Mouse (Mus musculus) frontal cortex, postnatal 10 days (tissue): Measurements from ENCODE around the gene Cep95.
"Not testable (repeated sequence)": the region's sequence is repeated elsewhere in the genome, so short reads cannot be mapped to it uniquely, and the experiment has no call there.

Experiments
- DNase-seq, 2 experiments: peaks; one replicate each; pipeline ENCODE4 v3.0.0; 2022; ENCODE audit warnings: low spot score in 2 of 2, mixed read lengths in 1 of 2

Gene Cep95

DNA sequence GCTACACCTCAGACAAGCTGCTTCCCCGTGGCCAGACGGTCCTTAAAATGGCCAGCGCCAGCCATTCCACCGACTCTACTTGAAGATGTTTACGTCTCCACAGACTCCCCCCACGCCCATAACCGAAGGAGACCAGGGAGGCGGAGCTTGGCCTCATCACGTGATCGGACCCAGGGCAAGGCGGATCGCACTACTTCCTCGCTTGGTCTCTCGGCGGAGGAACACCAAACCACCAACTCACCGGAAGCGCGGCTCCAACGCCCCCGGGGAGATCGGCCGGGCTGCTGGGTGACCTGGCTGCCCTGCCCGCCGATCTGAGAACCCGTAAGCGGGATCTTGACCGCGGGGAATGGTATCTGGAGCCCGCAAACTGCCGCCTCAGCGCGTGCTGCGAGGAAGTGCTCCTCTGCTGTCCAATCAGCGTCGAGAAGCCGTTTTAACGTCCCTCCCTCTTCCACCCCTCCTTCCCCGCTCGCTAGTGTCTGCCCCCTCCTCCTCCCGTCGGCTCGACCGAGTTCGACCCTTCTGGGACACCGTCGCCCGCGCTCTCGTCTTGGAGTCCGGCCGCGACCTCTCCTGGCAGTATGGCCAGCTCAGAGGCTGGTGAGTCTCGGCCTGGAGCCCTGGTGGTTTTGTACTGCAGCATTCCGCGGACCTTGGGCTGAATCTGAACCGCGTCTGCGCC, at the start of gene Cep95, which contains the start of gene Ddx5:
Gene Cep95 (plus strand): TSS at position 478 of the 685 bp plus-strand sequence.
Gene Ddx5 (minus strand): TSS at position 411 of the 685 bp plus-strand sequence.
- peak; percentile 90 to 97 for DNase-seq

DNA sequence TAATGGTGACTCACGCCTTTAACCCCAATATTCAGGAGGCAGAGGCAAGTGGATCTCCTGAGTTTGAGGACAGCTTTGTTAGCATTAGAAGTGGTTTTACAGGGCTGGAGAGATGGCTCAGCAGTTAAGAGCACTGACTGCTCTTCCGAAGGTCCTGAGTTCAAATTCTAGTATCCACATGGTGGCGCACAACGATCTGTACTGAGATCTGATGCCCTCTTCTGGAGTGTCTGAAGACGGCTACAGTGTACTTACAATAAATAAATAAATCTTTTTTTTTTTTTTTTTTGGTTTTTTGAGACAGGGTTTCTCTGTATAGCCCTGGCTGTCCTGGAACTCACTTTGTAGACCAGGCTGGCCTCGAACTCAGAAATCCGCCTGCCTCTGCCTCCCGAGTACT, 48.3 kb upstream of the Cep95 start:
- DNase-seq = not testable (repeated sequence)

DNA sequence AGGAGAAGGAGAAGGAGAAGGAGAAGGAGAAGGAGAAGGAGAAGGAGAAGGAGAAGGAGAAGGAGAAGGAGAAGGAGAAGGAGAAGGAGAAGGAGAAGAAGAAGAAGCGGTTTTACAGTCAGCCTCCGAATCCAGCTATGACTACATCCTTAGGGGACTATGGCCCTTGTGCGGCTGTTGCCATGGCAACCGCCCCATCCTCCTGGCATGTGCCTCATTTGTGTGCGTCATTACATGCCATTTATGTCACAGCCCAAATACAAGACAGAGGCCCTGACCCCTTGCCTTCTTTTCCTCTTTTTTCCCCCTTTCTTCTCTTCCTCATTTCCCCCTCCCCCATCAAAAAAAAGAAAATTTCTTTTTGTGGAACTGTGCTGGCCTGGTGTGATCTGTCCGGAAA, 47.8 kb upstream of the Cep95 start:
- no peak for DNase-seq

GRCm38 (mm10) chr11:106741826-106742225, 47.2 kb upstream of the Cep95 start:
- no peak for DNase-seq

DNA sequence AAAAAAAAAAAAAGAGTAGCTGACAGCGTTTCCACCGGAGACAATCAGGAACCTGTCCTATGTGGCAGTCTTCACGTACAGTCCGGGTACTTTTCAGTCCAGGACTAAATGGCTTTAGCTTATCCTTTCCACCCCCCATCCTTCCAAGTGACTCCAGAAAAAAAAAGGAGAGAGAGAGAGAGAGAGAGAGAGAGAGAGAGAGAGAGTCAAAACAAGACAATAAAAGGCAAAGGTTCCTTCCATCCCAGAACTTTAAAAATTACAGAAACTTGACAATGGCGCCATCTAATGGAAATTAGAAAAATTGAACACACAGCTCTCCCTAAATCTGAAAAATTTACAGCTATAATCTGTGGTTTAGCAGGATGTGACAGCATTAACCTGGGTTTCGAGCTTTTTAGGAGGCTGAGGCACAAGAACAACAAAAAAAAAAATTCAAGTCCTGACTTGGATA, 46.6 kb upstream of the Cep95 start:
- no peak for DNase-seq

DNA sequence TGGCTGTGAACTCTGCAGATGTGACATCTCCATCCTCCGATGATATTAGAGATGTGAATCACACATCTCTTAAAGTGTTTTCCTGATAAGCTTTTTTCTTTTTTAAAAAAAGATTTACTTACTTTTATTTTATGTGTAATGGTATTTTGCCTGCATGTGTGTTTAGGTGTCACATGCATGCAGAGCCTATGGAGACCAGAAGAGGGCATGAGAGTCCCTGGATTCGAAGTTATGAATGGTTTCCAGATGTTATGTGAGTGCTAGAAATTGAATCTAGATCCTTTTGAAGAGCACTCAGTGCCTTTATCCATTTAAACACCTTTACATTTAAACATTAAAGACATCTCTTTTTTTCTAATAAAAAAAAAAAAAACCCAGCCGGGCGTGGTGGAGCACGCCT, 44.1 kb upstream of the Cep95 start:
- no peak for DNase-seq

DNA sequence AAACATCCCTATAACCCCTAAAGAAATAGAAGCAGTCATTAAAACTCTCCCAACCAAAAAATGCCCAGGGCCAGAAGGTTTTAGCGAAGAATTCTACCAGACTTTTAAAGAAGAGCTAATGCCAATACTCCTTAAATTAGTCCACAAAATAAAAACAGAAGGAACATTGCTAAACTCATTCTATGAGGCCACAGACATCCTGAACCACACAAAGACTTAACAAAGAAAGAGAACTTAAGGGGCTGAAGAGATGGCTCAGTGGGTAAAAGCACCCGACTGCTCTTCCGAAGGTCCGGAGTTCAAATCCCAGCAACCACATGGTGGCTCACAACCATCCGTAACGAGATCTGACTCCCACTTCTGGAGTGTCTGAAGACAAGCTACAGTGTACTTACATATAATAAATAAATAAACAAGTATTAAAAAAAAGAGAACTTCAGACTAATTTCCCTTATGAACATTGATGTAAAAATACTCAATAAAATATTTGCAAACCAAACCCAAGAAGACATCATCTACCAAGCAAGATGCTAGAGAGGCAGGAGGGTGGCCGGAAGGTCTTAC, 39.4 kb upstream of the Cep95 start:
- not testable (repeated sequence) for DNase-seq

DNA sequence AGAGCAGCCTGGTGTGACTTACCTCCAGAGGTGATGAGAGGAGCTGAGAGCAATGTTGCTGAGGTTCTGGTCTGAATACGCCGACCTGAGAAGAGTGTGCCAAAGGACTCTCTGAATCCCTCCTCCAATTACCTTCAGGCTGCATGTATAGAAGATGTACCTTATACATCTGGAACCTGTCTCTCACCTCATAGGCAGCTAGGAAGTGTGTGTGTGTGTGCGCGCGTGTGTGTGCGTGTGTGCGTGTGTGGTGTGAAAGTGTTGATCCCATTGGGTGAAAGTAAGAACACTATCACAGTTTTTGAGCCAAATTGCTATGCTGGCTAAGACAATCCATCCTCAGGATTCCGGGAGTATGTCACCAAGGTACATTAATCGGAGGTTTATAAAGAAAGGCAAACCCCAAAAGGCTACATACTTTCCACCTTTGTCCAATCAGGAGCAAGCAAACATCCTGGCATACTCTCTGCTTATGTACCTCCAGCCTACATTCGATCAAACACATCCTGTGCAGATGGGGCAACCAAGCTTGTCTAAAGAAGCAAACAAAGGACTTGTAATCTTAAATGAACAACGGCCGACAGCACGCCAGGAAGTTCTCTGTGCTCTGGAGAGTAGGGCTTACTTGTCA, 38.8 kb upstream of the Cep95 start, which contains the start of gene Pecam1:
Gene Pecam1 (minus strand): TSS at position 508 of the 631 bp plus-strand sequence.
- DNase-seq = no peak

DNA sequence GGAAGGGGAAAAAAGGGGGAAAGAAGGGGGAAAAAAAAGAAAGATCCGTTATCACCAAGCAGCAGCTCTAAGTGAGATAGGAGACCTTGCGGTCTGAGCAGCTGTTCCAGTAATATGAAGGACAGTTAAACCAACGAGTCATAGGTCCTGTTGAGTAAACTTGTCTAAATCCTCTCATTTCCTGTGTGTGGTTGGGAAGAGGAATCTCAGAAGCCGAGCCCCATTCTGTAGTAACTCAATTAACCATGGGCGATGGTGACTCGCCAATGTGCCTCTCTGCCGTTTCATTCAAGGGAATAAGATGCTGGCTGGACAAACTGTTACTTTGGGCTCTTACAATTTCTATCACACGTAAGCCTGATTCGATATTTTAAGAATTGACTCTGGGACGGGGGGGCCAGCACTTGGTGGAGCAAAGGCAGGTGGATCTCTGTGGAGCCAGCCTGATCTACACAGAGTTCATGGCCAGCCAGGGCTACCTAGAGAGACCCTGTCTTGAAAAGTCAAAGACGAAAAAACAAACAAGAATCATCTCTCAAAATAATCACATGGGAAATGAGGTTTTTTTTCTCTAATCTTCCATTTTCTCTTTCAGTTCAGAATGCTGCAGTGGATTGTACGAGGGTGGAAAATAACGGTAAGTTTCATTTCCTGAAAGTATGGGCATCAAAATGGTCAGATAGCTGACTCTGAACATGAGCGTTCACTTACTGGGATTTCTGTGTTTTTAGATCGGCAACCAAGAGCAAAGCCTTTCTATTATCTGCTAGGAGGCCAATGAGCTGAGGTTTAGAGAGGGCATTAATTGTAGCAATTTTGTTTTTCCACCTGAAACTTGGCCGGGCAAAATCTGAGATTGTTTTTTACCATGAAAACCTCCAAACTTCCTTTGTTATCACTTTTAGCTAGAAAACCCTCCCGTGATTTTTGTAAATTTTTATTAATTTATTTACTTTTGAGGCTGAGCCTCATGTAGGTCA, 37.7 kb upstream of the Cep95 start, which contains the start of gene Milr1:
Gene Milr1 (plus strand): TSS at position 188 of the 980 bp plus-strand sequence.
- no peak for DNase-seq

DNA sequence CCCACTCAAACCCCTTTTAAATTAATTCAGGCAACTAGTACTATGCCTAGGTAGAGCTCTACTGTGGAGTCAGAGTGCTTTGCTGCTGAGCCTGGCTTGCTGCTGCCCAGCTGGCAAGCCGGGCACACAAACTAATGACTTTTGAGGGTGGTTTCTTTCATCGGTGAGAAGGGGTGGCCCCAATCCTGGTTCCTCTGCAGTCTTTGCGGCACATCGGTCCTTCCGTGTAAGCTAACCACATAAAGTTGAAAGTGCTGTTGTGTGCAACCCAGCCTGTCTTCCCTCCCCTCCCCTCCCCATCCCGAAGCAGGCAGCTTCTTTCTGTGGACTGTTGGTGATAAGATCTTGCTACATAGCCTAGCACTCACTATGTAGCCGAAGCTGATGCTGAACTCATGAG, 36.9 kb upstream of the Cep95 start:
- no peak for DNase-seq

DNA sequence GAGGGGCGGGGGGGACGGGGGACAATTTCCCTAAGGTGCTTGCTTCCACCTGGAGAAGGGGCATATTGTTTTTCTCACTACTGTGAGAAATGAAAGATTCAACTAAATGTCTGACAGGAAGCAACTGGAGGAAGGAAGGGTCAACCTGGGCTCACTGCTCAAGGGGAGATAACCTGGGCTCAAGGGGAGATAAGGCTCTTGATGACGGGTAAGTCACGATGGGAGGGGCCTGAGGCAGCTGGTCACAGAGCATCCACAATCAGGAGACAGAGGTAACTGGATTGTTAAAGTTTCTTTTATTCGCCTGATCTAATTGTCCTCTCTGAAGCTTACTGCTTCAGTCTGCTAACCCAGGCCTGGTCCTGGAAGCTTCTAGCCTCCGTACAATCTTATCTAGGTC, 35.7 kb upstream of the Cep95 start:
- DNase-seq = no peak

DNA sequence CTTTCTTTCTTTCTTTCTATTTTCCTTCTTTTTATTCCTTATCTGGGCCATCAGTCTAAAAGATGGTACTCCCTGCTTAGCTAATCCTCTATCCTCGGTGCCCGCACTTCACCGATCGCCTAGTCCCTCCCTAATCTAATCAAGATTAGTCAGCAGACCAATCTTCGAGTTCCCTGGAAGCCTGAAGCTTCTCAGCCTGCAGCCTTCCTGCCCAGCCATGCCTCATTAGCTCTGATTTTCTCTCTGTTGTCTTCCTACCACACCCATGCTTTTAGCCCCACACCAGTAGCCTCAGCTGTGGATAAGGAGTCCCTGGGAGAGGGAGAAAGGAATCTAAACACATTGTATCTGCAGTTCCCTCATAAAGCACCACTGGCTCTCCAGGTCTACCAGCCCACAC, 33.5 kb upstream of the Cep95 start:
- no peak for DNase-seq

GRCm38 (mm10) chr11:106759028-106759427, 30.0 kb upstream of the Cep95 start:
- no peak for DNase-seq

- DNase-seq = no peak
Measured at GRCm38 (mm10) chr11:106760511-106760910, 28.5 kb upstream of the Cep95 start.

DNA sequence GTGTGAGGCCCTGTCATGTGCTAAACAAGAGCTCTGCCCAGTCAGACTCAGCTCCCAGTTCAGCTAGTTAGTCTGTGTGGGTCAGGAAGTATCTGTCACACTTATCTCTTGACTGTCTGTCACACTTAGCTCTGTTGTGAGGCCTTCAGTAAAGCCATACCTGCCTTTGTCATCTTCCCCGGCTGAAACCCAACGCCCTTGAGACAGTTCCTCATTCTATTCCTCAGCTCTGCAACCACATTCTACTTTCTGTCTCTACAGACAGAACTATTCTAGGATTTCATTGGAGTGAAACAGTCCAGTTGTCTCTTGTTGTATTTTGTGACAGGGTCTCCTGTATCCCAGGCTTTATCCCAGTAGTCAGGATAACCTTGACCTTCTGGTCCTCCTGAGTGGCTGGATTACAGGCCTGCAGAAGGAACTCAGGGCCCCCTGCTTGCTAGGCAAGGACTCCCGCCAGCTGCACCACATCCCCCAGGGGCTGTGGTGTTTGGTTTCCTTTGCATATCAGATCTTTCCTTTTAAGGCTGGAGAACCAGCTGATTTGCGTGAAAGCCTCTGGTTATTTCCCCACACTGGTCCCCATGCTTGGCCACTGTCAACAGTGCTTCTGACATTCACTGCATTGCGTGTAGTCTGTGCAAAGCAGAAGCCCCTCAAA, 26.8 kb upstream of the Cep95 start:
- DNase-seq = no peak

DNA sequence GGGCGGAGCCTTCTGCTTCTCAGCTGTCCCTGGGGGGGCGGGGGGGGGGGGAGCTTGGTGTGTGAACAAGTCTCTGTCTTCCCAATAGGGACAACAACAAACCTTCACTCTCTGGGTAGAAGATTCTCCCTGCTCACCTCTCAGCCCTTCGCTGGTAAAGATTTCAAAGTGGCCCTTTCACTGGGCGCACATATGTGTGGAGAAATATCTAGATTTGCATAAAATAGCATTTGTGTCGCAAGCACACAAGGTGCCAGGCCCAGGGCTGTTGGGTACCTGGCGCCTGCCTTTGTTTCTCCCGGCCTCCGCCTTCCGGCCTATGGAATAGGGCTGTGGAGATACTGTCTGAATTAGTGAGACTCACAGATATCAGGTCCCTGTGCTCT, 26.3 kb upstream of the Cep95 start:
- no peak for DNase-seq

DNA sequence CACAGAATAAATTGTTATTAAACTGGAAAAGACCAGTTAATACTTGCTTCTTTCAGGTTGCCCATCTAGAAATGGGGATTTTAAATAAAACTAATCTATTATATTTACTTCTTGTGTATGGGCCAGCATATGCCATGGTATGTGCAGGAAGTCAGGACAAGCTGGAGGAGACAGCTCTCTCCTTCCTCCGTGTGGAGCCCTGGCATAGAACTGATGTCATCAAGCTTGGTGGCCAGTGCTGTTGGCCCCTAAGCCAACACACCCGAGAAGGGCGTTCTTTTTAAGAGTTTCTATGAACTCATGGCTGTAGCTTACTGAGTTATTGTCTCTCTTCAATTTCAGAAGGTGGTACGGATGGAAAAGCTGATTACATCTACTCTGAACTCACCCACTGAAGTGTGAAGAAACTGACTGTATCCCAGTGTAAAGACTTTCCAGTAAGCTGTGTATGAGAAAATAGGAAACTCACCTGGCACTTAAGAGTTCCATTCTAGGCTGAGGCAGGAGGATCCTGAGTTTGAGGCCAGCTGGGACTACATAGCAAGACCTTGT, 22.4 kb upstream of the Cep95 start:
- no peak for DNase-seq

DNA sequence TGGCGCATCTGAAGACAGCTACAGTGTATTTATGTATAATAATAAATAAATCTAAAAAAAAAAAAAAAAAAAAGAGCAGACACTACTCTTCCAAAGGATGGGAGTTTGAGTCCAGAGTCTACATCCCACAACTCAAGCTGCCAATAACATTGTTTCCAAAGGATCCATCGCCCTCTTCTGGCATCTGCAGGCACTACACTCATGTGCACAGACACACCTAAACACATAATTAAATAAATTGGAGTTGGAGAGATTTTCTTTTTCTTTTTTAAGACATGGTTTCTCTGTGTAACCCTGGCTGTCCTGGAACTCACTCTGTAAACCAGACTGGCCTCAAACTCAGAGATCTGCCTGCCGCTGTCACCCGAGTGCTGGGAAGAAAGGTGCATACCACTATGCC, 21.5 kb upstream of the Cep95 start:
- DNase-seq = no peak

GRCm38 (mm10) chr11:106770195-106770974, 18.7 kb upstream of the Cep95 start:
- DNase-seq = no peak

GRCm38 (mm10) chr11:106773061-106773460, 16.0 kb upstream of the Cep95 start:
- DNase-seq = no peak
